Mouse (Mus musculus) megakaryocyte, embryonic 14.5 days (primary cell): ENCODE measurements at regions not wholly inside any gene's neighbourhood (a gene's known extent, or its start where the extent isn't known, plus 50 kb on each side); places are given as distances from the start of the nearest gene placed in this dataset.

Experiments
- FLI1 ChIP-seq: IDR thresholded peaks from 2 replicates; pipeline ENCODE4 v1.6.1; 2012; ENCODE audit warnings: low read length, inconsistent platforms, mixed read lengths
- GATA1 ChIP-seq: IDR thresholded peaks from 3 replicates; pipeline ENCODE4 v1.6.1; 2012; ENCODE audit warnings: mixed read lengths, low read length, inconsistent platforms, borderline replicate concordance

DNA sequence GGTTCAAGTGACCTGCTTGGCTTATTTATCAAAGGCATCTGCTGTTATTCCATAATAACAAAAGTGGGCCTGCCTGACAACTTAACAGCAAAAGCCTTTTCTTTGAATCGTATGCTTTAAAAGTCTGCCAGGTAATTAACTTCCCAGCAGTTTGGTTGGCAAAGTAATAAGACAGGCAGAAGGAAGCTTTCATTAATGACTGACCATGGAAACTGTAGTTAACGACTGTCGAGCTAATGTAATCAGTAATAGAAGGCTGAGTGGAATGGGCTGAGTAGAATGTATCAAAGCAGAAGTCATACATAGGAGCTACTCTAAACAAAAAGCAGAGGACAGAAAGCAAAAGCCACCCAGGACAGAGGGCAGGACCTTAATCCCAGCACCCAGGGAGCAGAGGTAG, 551.0 kb upstream of the Gm5415 start:
- TF ChIP-seq FLI1, result no peak
- no peak for TF ChIP-seq GATA1
